Mouse (Mus musculus) liver, postnatal 0 days (tissue): ENCODE measurements around the gene Pde4d.

Source experiments
- CTCF ChIP-seq: sonication (generic); IDR thresholded peaks from 2 replicates; pipeline ENCODE4 v1.5.1; 2016; ENCODE audit warnings: antibody characterized with exemption, low read depth
- EP300 ChIP-seq: IDR thresholded peaks from 2 replicates; pipeline ENCODE4 v1.6.1; 2016; ENCODE audit warnings: antibody characterized with exemption, low read depth, mild to moderate bottlenecking

GRCm38 (mm10) chr13:109638273-109638672 lies 1188.5 kb downstream of the Pde4d start:
- TF ChIP-seq CTCF (no peak), EP300 (no peak)
